Mouse (Mus musculus) erythroblast, adult 5-6 weeks (primary cell): Measurements from ENCODE around the gene Hhipl1. TPM values are rescaled to one million over a fixed set of nuclear protein-coding genes. Genes with fewer than 3 reads are reported as not detected.

Source experiments
- ATAC-seq: replicated peaks from 2 replicates; pipeline ENCODE4 v1.8.0; 2016; ENCODE audit warnings: moderate number of reproducible peaks, mild to moderate bottlenecking, moderate TSS enrichment, inconsistent platforms; ENCODE audit not compliant: poor library complexity, low FRiP score, severe bottlenecking
- total RNA-seq, 2 experiments: library from RNA; stranded (forward) in 1 of 2; stranded (reverse) in 1 of 2; fragments of 150-400 nt in 1 of 2; fragments of 200-764, 138-1000 nt in 1 of 2; gene quantifications; 2 replicates each; pipeline versions ENCODE4 v1.2.3 to v1.2.4; 2015 to 2017; ENCODE audit warnings: low replicate concordance in 2 of 2

The Hhipl1 gene
- total RNA-seq, 2 experiments from 2014 or later: not detected

- ATAC-seq: no peak
Observed at GRCm38 (mm10) chr12:108275920-108276822, 29.9 kb upstream of the Hhipl1 start.

GRCm38 (mm10) chr12:108277341-108277841 lies 28.7 kb upstream of the Hhipl1 start:
- ATAC-seq: no peak

- no peak for ATAC-seq
Observed at GRCm38 (mm10) chr12:108278221-108278918, 27.7 kb upstream of the Hhipl1 start.

GRCm38 (mm10) chr12:108284455-108285224 lies 21.4 kb upstream of the Hhipl1 start:
- no peak for ATAC-seq

GRCm38 (mm10) chr12:108285225-108286011 lies 20.7 kb upstream of the Hhipl1 start:
- ATAC-seq: no peak

GRCm38 (mm10) chr12:108286381-108286780 lies 19.7 kb upstream of the Hhipl1 start:
- ATAC-seq: no peak

- no peak for ATAC-seq
Observed at GRCm38 (mm10) chr12:108287011-108287410, 19.1 kb upstream of the Hhipl1 start.

- ATAC-seq: no peak
Observed at GRCm38 (mm10) chr12:108288127-108288880, 17.8 kb upstream of the Hhipl1 start.

GRCm38 (mm10) chr12:108292419-108292818 lies 13.7 kb upstream of the Hhipl1 start:
- no peak for ATAC-seq

GRCm38 (mm10) chr12:108292957-108293356 lies 13.1 kb upstream of the Hhipl1 start:
- no peak for ATAC-seq

GRCm38 (mm10) chr12:108294620-108295019 lies 11.4 kb upstream of the Hhipl1 start:
- no peak for ATAC-seq

GRCm38 (mm10) chr12:108297033-108297432 lies 9.0 kb upstream of the Hhipl1 start:
- no peak for ATAC-seq

GRCm38 (mm10) chr12:108301006-108301405 lies 5.1 kb upstream of the Hhipl1 start:
- no peak for ATAC-seq

GRCm38 (mm10) chr12:108303778-108304365 lies 2.2 kb upstream of the Hhipl1 start:
- ATAC-seq: no peak

GRCm38 (mm10) chr12:108305172-108305571 lies 898 bp upstream of the Hhipl1 start:
- ATAC-seq: no peak

GRCm38 (mm10) chr12:108307553-108307952 lies 1.5 kb downstream of the Hhipl1 start:
- no peak for ATAC-seq

- ATAC-seq: no peak
Observed at GRCm38 (mm10) chr12:108308363-108308856, 2.3 kb downstream of the Hhipl1 start.
